Mouse (Mus musculus) MEL (cell line): ENCODE measurements around the gene Gpr61. TPM values are rescaled to one million over a fixed set of nuclear protein-coding genes. Genes with fewer than 3 reads are reported as not detected.

ENCODE experiments used
- DNase-seq: peaks from one replicate; pipeline ENCODE4 v3.0.0; 2011; ENCODE audit warnings: low read depth, low spot score
- H3K27ac ChIP-seq: 2 replicates; pipeline ENCODE4 v1.5.1; 2012; ENCODE audit warnings: low read depth, mild to moderate bottlenecking, control low read depth, low read length, moderate library complexity; ENCODE audit not compliant: control insufficient read depth
- H3K27me3 ChIP-seq, 2 experiments: fragments of 150-350 bp in 1 of 2; sonication (generic) in 1 of 2; 2 replicates each; pipeline ENCODE4 v1.6.1; 2012; ENCODE audit warnings: low read length in 2 of 2, mild to moderate bottlenecking in 2 of 2, improper control_type of control experiment in 1 of 2, moderate library complexity in 1 of 2; ENCODE audit not compliant: insufficient read depth in 2 of 2, control insufficient read depth in 1 of 2
- H3K36me3 ChIP-seq, 2 experiments: 2 replicates each; pipeline ENCODE4 v1.6.1; 2012 to 2014; ENCODE audit warnings: low read length in 2 of 2, improper control_type of control experiment in 1 of 2, inconsistent platforms in 1 of 2, mild to moderate bottlenecking in 1 of 2; ENCODE audit not compliant: insufficient read depth in 2 of 2, control insufficient read depth in 1 of 2
- H3K4me1 ChIP-seq, 2 experiments: fragments of 150-350 bp in 1 of 2; sonication (generic) in 1 of 2; 2 replicates each; pipeline ENCODE4 v1.6.1; 2012; ENCODE audit warnings: low read length in 2 of 2, improper control_type of control experiment in 1 of 2, mild to moderate bottlenecking in 1 of 2; ENCODE audit not compliant: insufficient read depth in 2 of 2, control insufficient read depth in 1 of 2
- H3K4me3 ChIP-seq, 2 experiments: fragments of 150-350 bp in 1 of 2; sonication (generic) in 1 of 2; 2 replicates each; pipeline ENCODE4 v1.5.1; 2012; ENCODE audit warnings: low read depth in 2 of 2, low read length in 2 of 2, mild to moderate bottlenecking in 2 of 2, moderate library complexity in 2 of 2, control low read depth in 1 of 2, improper control_type of control experiment in 1 of 2; ENCODE audit not compliant: control insufficient read depth in 1 of 2, insufficient read depth in 1 of 2
- H3K79me2 ChIP-seq: 2 replicates; pipeline ENCODE4 v1.6.1; 2012; ENCODE audit warnings: mild to moderate bottlenecking, low read length, moderate library complexity; ENCODE audit not compliant: control insufficient read depth, poor library complexity, insufficient read depth
- H3K9ac ChIP-seq: 2 replicates; pipeline ENCODE4 v1.6.1; 2012; ENCODE audit warnings: low read depth, mild to moderate bottlenecking, control low read depth, low read length, moderate library complexity; ENCODE audit not compliant: control insufficient read depth, poor library complexity, severe bottlenecking
- H3K9me3 ChIP-seq: fragments of 150-350 bp; sonication (generic); replicated peaks from 2 replicates; pipeline ENCODE4 v1.6.1; 2012; ENCODE audit warnings: mild to moderate bottlenecking, low read length, improper control_type of control experiment, moderate library complexity; ENCODE audit not compliant: insufficient read depth
- CHD1 ChIP-seq: IDR thresholded peaks from 2 replicates; pipeline ENCODE4 v1.6.1; 2012; ENCODE audit warnings: low read depth, mild to moderate bottlenecking, inconsistent platforms, low read length, improper control_type of control experiment
- CTCF ChIP-seq, 3 experiments: IDR thresholded peaks in 2 of 3; conservative IDR thresholded peaks in 1 of 3; 2 replicates each; pipeline ENCODE4 v1.5.1; 2011 to 2012; ENCODE audit warnings: low read length in 3 of 3, low read depth in 2 of 3, mild to moderate bottlenecking in 2 of 3, improper control_type of control experiment in 1 of 3, inconsistent platforms in 1 of 3, mixed read lengths in 1 of 3, moderate library complexity in 1 of 3; ENCODE audit not compliant: control insufficient read depth in 1 of 3, insufficient read depth in 1 of 3, poor library complexity in 1 of 3, severe bottlenecking in 1 of 3
- EP300 ChIP-seq, 2 experiments: IDR thresholded peaks; 2 replicates each; pipeline ENCODE4 v1.6.1; 2011; ENCODE audit warnings: improper control_type of control experiment in 2 of 2, low read length in 2 of 2, low read depth in 1 of 2, mild to moderate bottlenecking in 1 of 2
- ETS1 ChIP-seq: IDR thresholded peaks from 2 replicates; pipeline ENCODE4 v1.6.1; 2012; ENCODE audit warnings: low read depth, mild to moderate bottlenecking, inconsistent platforms, low read length, improper control_type of control experiment, moderate library complexity
- GABPA ChIP-seq: IDR thresholded peaks from 2 replicates; pipeline ENCODE4 v1.6.1; 2012; ENCODE audit warnings: low read depth, mild to moderate bottlenecking, inconsistent platforms, low read length, improper control_type of control experiment, moderate library complexity
- HCFC1 ChIP-seq: IDR thresholded peaks from 2 replicates; pipeline ENCODE4 v1.6.1; 2012; ENCODE audit warnings: low read depth, mild to moderate bottlenecking, inconsistent platforms, low read length, improper control_type of control experiment, moderate library complexity
- KAT2A ChIP-seq: conservative IDR thresholded peaks from 2 replicates; pipeline ENCODE4 v1.6.1; 2012; ENCODE audit warnings: low read depth, low read length, improper control_type of control experiment, inconsistent platforms
- MAFK ChIP-seq: IDR thresholded peaks from 2 replicates; pipeline ENCODE4 v1.6.1; 2011; ENCODE audit warnings: low read depth, mild to moderate bottlenecking, low read length, improper control_type of control experiment, borderline replicate concordance
- MAX ChIP-seq: IDR thresholded peaks from 2 replicates; pipeline ENCODE4 v1.6.1; 2011; ENCODE audit warnings: low read length, improper control_type of control experiment
- MEF2A ChIP-seq: IDR thresholded peaks from 2 replicates; pipeline ENCODE4 v1.6.1; 2014; ENCODE audit warnings: low read depth, mild to moderate bottlenecking, inconsistent platforms, low read length, improper control_type of control experiment; ENCODE audit not compliant: poor library complexity, insufficient replicate concordance, severe bottlenecking; ENCODE audit errors: extremely low read depth
- MYB ChIP-seq: IDR thresholded peaks from 2 replicates; pipeline ENCODE4 v1.6.1; 2011; ENCODE audit warnings: mild to moderate bottlenecking, low read depth, low read length, improper control_type of control experiment
- MYC ChIP-seq: IDR thresholded peaks from 2 replicates; pipeline ENCODE4 v1.6.1; 2011; ENCODE audit warnings: low read depth, mild to moderate bottlenecking, low read length, improper control_type of control experiment, moderate library complexity
- NRF1 ChIP-seq: IDR thresholded peaks from 2 replicates; pipeline ENCODE4 v1.6.1; 2014; ENCODE audit warnings: low read depth, mild to moderate bottlenecking, inconsistent platforms, low read length, improper control_type of control experiment, moderate library complexity; ENCODE audit not compliant: poor library complexity, insufficient read depth, severe bottlenecking
- POLR2AphosphoS5 ChIP-seq: IDR thresholded peaks from 2 replicates; pipeline ENCODE4 v1.6.1; 2012; ENCODE audit warnings: low read depth, borderline replicate concordance, mild to moderate bottlenecking, inconsistent platforms, low read length, moderate library complexity, mixed read lengths
- RCOR1 ChIP-seq: IDR thresholded peaks from 2 replicates; pipeline ENCODE4 v1.6.1; 2012; ENCODE audit warnings: low read depth, mild to moderate bottlenecking, inconsistent platforms, low read length, improper control_type of control experiment
- SIN3A ChIP-seq: IDR thresholded peaks from 2 replicates; pipeline ENCODE4 v1.6.1; 2012; ENCODE audit warnings: low read length, improper control_type of control experiment, inconsistent platforms
- SMC3 ChIP-seq: IDR thresholded peaks from 2 replicates; pipeline ENCODE4 v1.6.1; 2011; ENCODE audit warnings: low read depth, low read length, improper control_type of control experiment
- USF1 ChIP-seq: IDR thresholded peaks from 2 replicates; pipeline ENCODE4 v1.6.1; 2014; ENCODE audit warnings: low read depth, mild to moderate bottlenecking, inconsistent platforms, low read length, improper control_type of control experiment, moderate library complexity
- USF2 ChIP-seq, 2 experiments: IDR thresholded peaks; 2 replicates each; pipeline ENCODE4 v1.6.1; 2011 to 2012; ENCODE audit warnings: improper control_type of control experiment in 2 of 2, low read length in 2 of 2, borderline replicate concordance in 1 of 2, inconsistent platforms in 1 of 2, low read depth in 1 of 2, mild to moderate bottlenecking in 1 of 2; ENCODE audit not compliant: insufficient read depth in 1 of 2
- ZKSCAN1 ChIP-seq: IDR thresholded peaks from 2 replicates; pipeline ENCODE4 v1.6.1; 2012; ENCODE audit warnings: low read depth, mild to moderate bottlenecking, inconsistent platforms, low read length, improper control_type of control experiment, moderate library complexity
- ZMIZ1 ChIP-seq: IDR thresholded peaks from 2 replicates; pipeline ENCODE4 v1.6.1; 2012; ENCODE audit warnings: low read depth, mild to moderate bottlenecking, inconsistent platforms, low read length, improper control_type of control experiment, moderate library complexity
- ZNF384 ChIP-seq: IDR thresholded peaks from 2 replicates; pipeline ENCODE4 v1.6.1; 2012; ENCODE audit warnings: low read depth, mild to moderate bottlenecking, inconsistent platforms, low read length, improper control_type of control experiment
- polyA plus RNA-seq, 2 experiments: library from polyadenylated mRNA; stranded (reverse) in 1 of 2; unstranded in 1 of 2; fragments of >175 nt in 1 of 2; fragments of >200 nt in 1 of 2; gene quantifications; 2 replicates each; pipeline versions ENCODE4 v1.2.1 to v1.2.4; 2012; ENCODE audit warnings: low replicate concordance in 2 of 2, low read depth in 1 of 2; ENCODE audit not compliant: insufficient read length in 2 of 2, insufficient read depth in 1 of 2, missing spikeins in 1 of 2
- total RNA-seq: library from RNA; depleted of rRNA; stranded (reverse); fragments of 300-350 nt; gene quantifications from 2 replicates; pipeline ENCODE4 v1.2.3, GENCODE M21; 2012

Gpr61 gene
- total and polyA plus RNA-seq, 3 experiments = 0.04 to 0.07 TPM; not detected in 1

DNA sequence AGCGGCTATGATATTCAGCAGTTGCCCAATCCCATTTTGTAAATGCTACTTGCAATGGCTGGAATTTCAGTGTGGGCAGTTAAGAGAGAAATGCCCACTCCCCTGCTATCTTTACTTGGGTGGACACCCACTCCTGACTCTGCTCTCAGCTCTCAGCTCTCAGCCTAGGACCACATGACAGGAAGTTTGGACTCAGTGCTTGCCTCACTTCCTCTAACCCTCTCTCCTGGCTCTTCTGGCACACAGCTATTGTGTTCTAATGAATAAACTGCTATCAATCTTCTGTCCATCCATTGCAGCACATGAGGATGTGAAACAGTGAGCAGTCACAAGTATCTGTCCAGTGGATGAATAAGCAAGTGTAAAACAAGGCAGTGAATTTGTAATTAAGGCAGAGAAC is 22.2 kb downstream of the Gpr61 start:
- no peak for TF ChIP-seq EP300 (IDR thresholded peaks at IDR 0.05; ENCODE audit: low read depth in 1 of 2, low read length in 2 of 2)
- no peak for TF ChIP-seq MEF2A
- no peak for TF ChIP-seq ZKSCAN1
- peak; percentile 82 for TF ChIP-seq USF1
- TF ChIP-seq NRF1 = no peak
- peak in 1 of 2 experiments; percentile 8; a peak in 1 of 4 replicates for TF ChIP-seq USF2 (IDR thresholded peaks at IDR 0.05; ENCODE audit: borderline replicate concordance in 1 of 2, insufficient read depth in 1 of 2, low read depth in 1 of 2, low read length in 2 of 2)
- TF ChIP-seq ETS1 = no peak
- no peak for TF ChIP-seq GABPA
- no peak for TF ChIP-seq RCOR1
- TF ChIP-seq MYC = no peak
- no peak for TF ChIP-seq MYB
- Histone ChIP-seq H3K9me3 (no peaks in the 10 kb centered on the region), H3K9ac (no peak overlapping the region), H3K4me1 (peaks cover 41 to 42% of the 10 kb centered on the region in 2 experiments), H3K79me2 (peaks cover 54% of the 10 kb centered on the region), H3K27me3 (no peaks in the 10 kb centered on the region), H3K36me3 (peaks cover 7 to 53% of the 10 kb centered on the region in 2 experiments), H3K4me3 (no peak overlapping the region), H3K27ac (no peak overlapping the region)
- no peak for DNase-seq

DNA sequence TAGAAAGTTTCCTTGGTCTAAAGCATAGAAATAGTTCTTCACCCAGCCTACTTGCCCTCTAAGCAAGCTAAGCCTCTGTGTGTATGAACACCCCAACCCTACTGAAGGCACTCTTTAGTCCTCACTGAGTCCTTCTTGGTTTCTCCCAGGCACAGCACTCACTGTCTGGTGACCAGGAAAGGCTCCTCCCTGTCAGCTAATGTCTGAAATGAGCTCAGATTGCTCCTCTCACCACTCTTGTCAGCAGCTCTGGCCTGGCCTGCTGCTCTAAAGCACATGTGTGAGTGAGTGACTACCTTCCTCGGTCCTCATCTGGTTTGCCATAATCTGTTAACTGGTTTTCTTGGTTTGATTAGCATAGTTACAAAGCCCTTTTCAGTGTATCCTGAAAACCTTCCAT is 22.9 kb downstream of the Gpr61 start:
- Histone ChIP-seq H3K9ac (no peak overlapping the region), H3K27ac (no peak overlapping the region)
- DNase-seq = no peak
- TF ChIP-seq SMC3 (no peak), KAT2A (no peak), MAX (no peak), ETS1 (no peak), ZMIZ1 (no peak), MAFK (no peak), SIN3A (no peak), CTCF (IDR thresholded peaks at IDR 0.05 in 2 of 3, conservative IDR thresholded peaks at IDR 0.05 in 1 of 3; ENCODE audit: control insufficient read depth in 1 of 3, insufficient read depth in 1 of 3, low read depth in 2 of 3, low read length in 3 of 3, poor library complexity in 1 of 3, severe bottlenecking in 1 of 3) (no peak), CHD1 (no peak), POLR2AphosphoS5 (no peak), ZNF384 (no peak), HCFC1 (no peak)
- TF ChIP-seq, all 39 proteins: peak for 0
- no peaks in the 10 kb centered on the region for H3K27me3 ChIP-seq
- no peak overlapping the region for H3K4me3 ChIP-seq
- H3K36me3 ChIP-seq = peaks cover 4 to 54% of the 10 kb centered on the region in 2 experiments; a peak in 3 of 4 replicates
- H3K9me3 ChIP-seq = no peaks in the 10 kb centered on the region
- peaks cover 42 to 47% of the 10 kb centered on the region in 2 experiments for H3K4me1 ChIP-seq
- peaks cover 51% of the 10 kb centered on the region for H3K79me2 ChIP-seq
